Mouse (Mus musculus) small intestine, adult 10 weeks (tissue): Measurements from ENCODE around the gene Klk1b27. TPM values are rescaled to one million over a fixed set of nuclear protein-coding genes. Genes with fewer than 3 reads are reported as not detected.

Experiments
- polyA plus RNA-seq: library from polyadenylated mRNA; stranded (reverse); fragments of 350-450 nt; fragmentation: Illumina TruSeq; extraction: RNeasy Lipid Tissue Mini Kit (QIAGEN cat#74804); gene quantifications from one replicate; pipeline ENCODE4 v1.2.3, GENCODE M21; 2014; ENCODE audit warnings: low replicate concordance

The Klk1b27 gene
- polyA plus RNA-seq = not detected

DNA sequence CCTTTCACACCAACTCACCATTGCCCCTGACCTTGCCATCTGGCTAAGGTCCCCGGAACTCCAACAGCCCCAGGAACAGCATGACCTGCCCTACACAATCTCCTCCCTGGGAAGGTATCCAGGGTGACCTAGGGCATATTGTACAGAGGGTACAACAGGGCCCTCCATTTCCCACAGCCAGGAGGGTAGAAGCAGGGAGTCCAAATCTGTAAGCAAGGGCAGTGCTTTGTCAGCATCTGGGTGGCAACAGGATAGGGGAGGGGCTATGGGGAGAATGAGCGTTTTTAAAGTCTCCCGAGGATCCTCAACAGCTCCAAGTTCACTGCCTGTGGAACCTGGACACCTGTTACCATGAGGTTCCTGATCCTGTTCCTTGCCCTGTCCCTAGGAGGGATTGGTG, at the start of gene Klk1b27:
Gene Klk1b27 (plus strand): TSS at position 301 of the 400 bp plus-strand sequence.

DNA sequence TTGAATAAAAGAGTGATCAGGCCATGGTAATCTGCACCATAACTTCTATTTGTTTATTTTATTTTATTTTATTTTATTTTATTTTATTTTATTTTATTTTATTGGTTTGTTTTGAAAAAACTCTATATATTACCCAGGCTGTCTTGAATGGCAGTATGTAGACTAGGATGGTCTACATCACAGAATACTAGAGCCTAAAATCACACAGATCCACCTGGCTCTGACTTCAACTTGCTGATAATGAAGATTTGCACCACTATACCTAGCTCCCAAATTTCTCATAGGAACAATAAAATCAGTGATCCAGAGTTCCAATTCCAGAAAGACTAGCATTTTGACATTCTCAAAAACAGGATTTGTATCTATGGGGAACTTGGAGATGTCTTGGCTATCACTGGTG, 40.2 kb upstream of the Klk1b27 start, which contains the start of gene Klk1b26:
Gene Klk1b26 (plus strand): TSS at position 301 of the 400 bp plus-strand sequence.

DNA sequence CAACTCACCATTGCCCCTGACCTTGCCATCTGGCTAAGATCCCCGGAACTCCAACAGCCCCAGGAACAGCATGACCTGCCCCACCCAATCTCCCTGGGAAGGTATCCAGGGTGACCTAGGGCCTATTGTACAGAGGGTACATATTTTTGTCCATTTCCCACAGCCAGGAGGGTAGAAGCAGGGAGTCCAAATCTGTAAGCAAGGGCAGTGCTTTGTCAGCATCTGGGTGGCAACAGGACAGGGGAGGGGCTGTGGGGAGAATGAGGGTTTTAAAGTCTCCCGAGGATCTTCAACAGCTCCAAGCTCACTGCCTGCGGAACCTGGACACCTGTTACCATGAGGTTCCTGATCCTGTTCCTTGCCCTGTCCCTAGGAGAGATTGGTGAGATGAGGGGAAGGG, 49.9 kb downstream of the Klk1b27 start, which contains the start of gene Klk1b21:
Gene Klk1b21 (plus strand): TSS at position 301 of the 400 bp plus-strand sequence.

Other genes with a start within 250 kb of the Klk1b27 start
- gene Klk7, start 241.0 kb upstream of the Klk1b27 start, polyA plus RNA-seq = not detected
- not detected for gene Klk6, start 227.8 kb upstream of the Klk1b27 start, polyA plus RNA-seq
- not detected for gene Klk5, start 210.3 kb upstream of the Klk1b27 start, polyA plus RNA-seq
- not detected for gene Klk4, start 171.1 kb upstream of the Klk1b27 start, polyA plus RNA-seq
- not detected for gene Klk15, start 118.5 kb upstream of the Klk1b27 start, polyA plus RNA-seq
- not detected for gene Klk1b8, start 101.6 kb upstream of the Klk1b27 start, polyA plus RNA-seq
- gene Klk1b1, start 85.5 kb upstream of the Klk1b27 start, polyA plus RNA-seq = not detected
- not detected for gene Klk1b9, start 76.2 kb upstream of the Klk1b27 start, polyA plus RNA-seq
- gene Klk1b11, start 56.4 kb upstream of the Klk1b27 start, polyA plus RNA-seq = not detected
- not detected for gene Klk1b26, start 40.1 kb upstream of the Klk1b27 start, polyA plus RNA-seq
- not detected for gene Klk1b21, start 50.0 kb downstream of the Klk1b27 start, polyA plus RNA-seq
- not detected for gene Klk1b22, start 60.4 kb downstream of the Klk1b27 start, polyA plus RNA-seq
- not detected for gene Klk1b16, start 84.5 kb downstream of the Klk1b27 start, polyA plus RNA-seq
- gene Klk1b24, start 135.9 kb downstream of the Klk1b27 start, polyA plus RNA-seq = not detected
- gene Klk1b3, start 145.9 kb downstream of the Klk1b27 start, polyA plus RNA-seq = not detected
- gene Klk1b4, start 155.1 kb downstream of the Klk1b27 start, polyA plus RNA-seq = not detected
- gene Klk1b5, start 163.7 kb downstream of the Klk1b27 start, polyA plus RNA-seq = 0.71 TPM
- 65.0 TPM for gene Klk1, start 173.1 kb downstream of the Klk1b27 start, polyA plus RNA-seq
- not detected for gene Gm36864, start 183.9 kb downstream of the Klk1b27 start, polyA plus RNA-seq
- gene 1700028J19Rik, start 194.4 kb downstream of the Klk1b27 start, polyA plus RNA-seq = 0.63 TPM
- 39.8 TPM for gene 2410002F23Rik, start 194.4 kb downstream of the Klk1b27 start, polyA plus RNA-seq
- not detected for gene Acp4, start 205.1 kb downstream of the Klk1b27 start, polyA plus RNA-seq
- not detected for gene Gm15517, start 209.2 kb downstream of the Klk1b27 start, polyA plus RNA-seq